In genomic region chr13:18948171-18949028, GRCm38 (mm10) we compare ENCODE assay signal across 8 mouse cellular contexts. TPM values are rescaled to one million over a fixed set of nuclear protein-coding genes. Genes with fewer than 3 reads are reported as not detected.
DNase-seq lines count a peak whose midpoint lies in the region; ATAC-seq and TF ChIP-seq lines count a peak whose summit lies in the region.

Gene Amph, plus strand, starts transcription at chr13:18948205.

- peak; percentile 92 for DNase-seq in Muller cell, postnatal 12 days (ENCODE audit: inconsistent ontology term)
- peak; percentile 94 to 95 for DNase-seq in cerebellum, postnatal 14 days
- DNase-seq in frontal cortex, postnatal 25 days (ENCODE audit: low spot score in 2 of 2) = peak; percentile 76 to 77
- DNase-seq in layer of hippocampus, postnatal 10 days (ENCODE audit: low spot score in 2 of 2) = peak; percentile 77 to 86
- DNase-seq in lung, embryonic 14.5 days = peak; percentile 79
- peak; percentile 69 for DNase-seq in retina, adult 2 months (ENCODE audit: low read depth, low spot score)
- peak; percentile 16 for DNase-seq in urinary bladder, postnatal 25 days (ENCODE audit: low spot score)

- peak within 1 kb of the TSS; percentile 95 for H3K27ac ChIP-seq in hindbrain, embryonic 13.5 days
- H3K27ac ChIP-seq in lung, embryonic 14.5 days (ENCODE audit: low read depth) = no peak within 1 kb of the TSS

- peak within 1 kb of the TSS; percentile 86 for H3K4me3 ChIP-seq in hindbrain, embryonic 13.5 days
- peak within 1 kb of the TSS; percentile 64 for H3K4me3 ChIP-seq in lung, embryonic 14.5 days (ENCODE audit: low read depth, low read length)

- H3K4me1 ChIP-seq in hindbrain, embryonic 13.5 days (replicated peaks) = peaks cover 19% of the 10 kb centered on the region
- no peaks in the 10 kb centered on the region for H3K4me1 ChIP-seq in lung, embryonic 14.5 days (ENCODE audit: insufficient read depth)

- H3K27me3 ChIP-seq in hindbrain, embryonic 13.5 days = no peaks in the 10 kb centered on the region
- H3K27me3 ChIP-seq in lung, embryonic 14.5 days (ENCODE audit: insufficient read depth, low read length) = peaks cover 13% of the 10 kb centered on the region

- ATAC-seq in hindbrain, embryonic 13.5 days (ENCODE audit: low FRiP score) = peak; percentile 97
- ATAC-seq in lung, embryonic 14.5 days (ENCODE audit: insufficient read depth) = peak; percentile 95

- under 1% methylated on average over 66 of the region's 70 CpGs for WGBS in hindbrain, embryonic 13.5 days
- under 1% methylated on average over 70 of the region's 70 CpGs for WGBS in lung, embryonic 14.5 days

- TF ChIP-seq CTCF in lung, embryonic 14.5 days (IDR thresholded peaks at IDR 0.05; ENCODE audit: low read depth) = peak; percentile 51

- H3K9ac ChIP-seq in hindbrain, embryonic 13.5 days = peak within 1 kb of the TSS; percentile 90
- peak within 1 kb of the TSS; percentile 50 for H3K9ac ChIP-seq in lung, embryonic 14.5 days

- no peaks in the 10 kb centered on the region for H3K36me3 ChIP-seq in hindbrain, embryonic 13.5 days
- H3K36me3 ChIP-seq in lung, embryonic 14.5 days (ENCODE audit: insufficient read depth) = no peaks in the 10 kb centered on the region

- H3K9me3 ChIP-seq in hindbrain, embryonic 13.5 days = no peaks in the 10 kb centered on the region
- H3K9me3 ChIP-seq in lung, embryonic 14.5 days (ENCODE audit: low read depth, low read length) = no peaks in the 10 kb centered on the region

- H3K4me2 ChIP-seq in hindbrain, embryonic 13.5 days = peak within 1 kb of the TSS; percentile 74
- peak within 1 kb of the TSS; percentile 98 for H3K4me2 ChIP-seq in lung, embryonic 14.5 days

RNA-seq across cellular contexts. Expression of gene Amph, which starts in this region (rescaled TPM):
- 42.8 and 45.9 TPM in 2 replicates for polyA plus RNA-seq in hindbrain, embryonic 13.5 days (2015; fragmentation: Nextera tagmentation; extraction: Ambion mirVana)
- 100 to 1,000 TPM; 243 to 261 TPM for total RNA-seq in layer of hippocampus, postnatal 10 days (2021)
- polyA plus RNA-seq in lung, embryonic 14.5 days (2014; fragmentation: Nextera tagmentation; extraction: Ambion mirVana) = 1.3 TPM in 2 replicates

Comparison
In these comparisons a context has a peak if more than half of its experiments do, and no peak if none do; other contexts are left out.
1. RNA of gene Amph (polyA plus RNA-seq): 42.8 to 45.9 TPM in hindbrain, embryonic 13.5 days; 1.3 TPM in lung, embryonic 14.5 days; every median in the first group is over 10 times any median in the second.
2. DNase-seq: peak in every context shown above with its lines; median percentile 94 in cerebellum, postnatal 14 days; 92 in Muller cell, postnatal 12 days; 82 in layer of hippocampus, postnatal 10 days; 79 in lung, embryonic 14.5 days; 76 in frontal cortex, postnatal 25 days; 69 in retina, adult 2 months; 16 in urinary bladder, postnatal 25 days.